Mouse (Mus musculus) heart, postnatal 0 days (tissue): ENCODE measurements at regions not wholly inside any gene's neighbourhood (a gene's known extent, or its start where the extent isn't known, plus 50 kb on each side); places are given as distances from the start of the nearest gene placed in this dataset.
A peak's percentile ranks its signal among the peaks of the same experiment; 100 is the strongest.

ENCODE experiments used
- ATAC-seq: fragments of 200-750 bp; cut with Nextera tagmentation; 2 replicates; pipeline ENCODE4 v1.8.0; 2017; ENCODE audit warnings: low read depth, moderate number of reproducible peaks, moderate library complexity; ENCODE audit not compliant: insufficient read depth
- DNase-seq: peaks from one replicate; pipeline ENCODE4 v3.0.0-alpha.2; 2016; ENCODE audit warnings: low spot score
- H3K27ac ChIP-seq: fragments of 300-500 bp; sonication (generic); 2 replicates; pipeline ENCODE4 v1.5.1; 2014; ENCODE audit warnings: low read depth, mild to moderate bottlenecking
- H3K27me3 ChIP-seq: fragments of 300-500 bp; sonication (generic); 2 replicates; pipeline ENCODE4 v1.6.1; 2014; ENCODE audit warnings: low read length, mixed read lengths; ENCODE audit not compliant: control insufficient read depth, insufficient read depth
- H3K36me3 ChIP-seq: fragments of 300-500 bp; sonication (generic); replicated peaks from 2 replicates; pipeline ENCODE4 v1.6.1; 2014; ENCODE audit warnings: low read length, mixed read lengths; ENCODE audit not compliant: control insufficient read depth, insufficient read depth
- H3K4me1 ChIP-seq: fragments of 300-500 bp; sonication (generic); 2 replicates; pipeline ENCODE4 v1.6.1; 2014; ENCODE audit warnings: antibody characterized with exemption; ENCODE audit not compliant: control insufficient read depth, insufficient read depth
- H3K4me2 ChIP-seq: fragments of 300-500 bp; sonication (generic); 2 replicates; pipeline ENCODE4 v1.6.1; 2014; ENCODE audit warnings: low read depth, mild to moderate bottlenecking, low read length, moderate library complexity
- H3K4me3 ChIP-seq: fragments of 300-500 bp; sonication (generic); 2 replicates; pipeline ENCODE4 v1.5.1; 2014; ENCODE audit warnings: low read depth, low read length
- H3K9ac ChIP-seq: fragments of 300-500 bp; sonication (generic); replicated peaks from 2 replicates; pipeline ENCODE4 v1.6.1; 2014; ENCODE audit warnings: low read depth, low read length, mixed read lengths
- H3K9me3 ChIP-seq: fragments of 300-500 bp; sonication (generic); replicated peaks from 2 replicates; pipeline ENCODE4 v1.6.1; 2016; ENCODE audit warnings: low read length; ENCODE audit not compliant: control insufficient read depth
- CTCF ChIP-seq: IDR thresholded peaks from 2 replicates; pipeline ENCODE4 v1.5.1; 2016; ENCODE audit warnings: antibody characterized with exemption, control low read depth, low read depth
- EP300 ChIP-seq: IDR thresholded peaks from 2 replicates; pipeline ENCODE4 v1.6.1; 2016; ENCODE audit warnings: antibody characterized with exemption, low read depth
- WGBS: fragments of 180-500 bp; shearing (Covaris S2); extraction: QIAGEN DNeasy Blood & Tissue Kit; methylation state at CpG from one replicate; pipeline ENCODE4 v1.1.7; 2014; 5-methylcytosine and 5-hydroxymethylcytosine counted together

- Histone ChIP-seq H3K27me3 (peaks cover 4% of the 10 kb centered on the region; the same call in 1 of the 2 replicates), H3K4me2 (peak overlapping the region; percentile 77), H3K27ac (peak overlapping the region; percentile 43; the same call in 1 of the 2 replicates), H3K4me3 (peak overlapping the region; percentile 49), H3K9ac (peak overlapping the region; percentile 34), H3K9me3 (no peaks in the 10 kb centered on the region), H3K4me1 (no peaks in the 10 kb centered on the region), H3K36me3 (no peaks in the 10 kb centered on the region)
- WGBS: 2% methylated on average over 34 of the region's 34 CpGs
- ATAC-seq (0 out of 2 replicates have a peak, but pooled peaks have one; percentile 24), DNase-seq (no peak)
- TF ChIP-seq EP300 (no peak), CTCF (no peak)
These were observed 300.7 kb downstream of the Vrk1 start for GRCm38 (mm10) chr12:106310585-106311319.

GRCm38 (mm10) chr12:106311320-106311825 lies 301.3 kb downstream of the Vrk1 start:
- Histone ChIP-seq H3K4me2 (peak overlapping the region; percentile 77), H3K9me3 (no peaks in the 10 kb centered on the region), H3K27ac (peak overlapping the region; percentile 51; the same call in 1 of the 2 replicates), H3K4me3 (peak overlapping the region; percentile 49), H3K36me3 (no peaks in the 10 kb centered on the region), H3K9ac (no peak overlapping the region), H3K27me3 (peaks cover 4% of the 10 kb centered on the region; the same call in 1 of the 2 replicates), H3K4me1 (no peaks in the 10 kb centered on the region)
- TF ChIP-seq CTCF: no peak
- no peak for TF ChIP-seq EP300
- WGBS: 51% methylated on average over 7 of the region's 7 CpGs
- ATAC-seq (no peak), DNase-seq (no peak)

- TF ChIP-seq CTCF (no peak), EP300 (no peak)
- Histone ChIP-seq H3K9me3 (no peaks in the 10 kb centered on the region), H3K4me2 (no peak overlapping the region; the same call in 1 of the 2 replicates), H3K27me3 (peaks cover 4% of the 10 kb centered on the region; the same call in 1 of the 2 replicates), H3K36me3 (no peaks in the 10 kb centered on the region), H3K4me1 (no peaks in the 10 kb centered on the region), H3K4me3 (no peak overlapping the region), H3K27ac (peak overlapping the region; percentile 51; the same call in 1 of the 2 replicates), H3K9ac (no peak overlapping the region)
- no peak for DNase-seq
- WGBS: 88% methylated on average over 17 of the region's 17 CpGs
- ATAC-seq: no peak
These were observed 302.0 kb downstream of the Vrk1 start for GRCm38 (mm10) chr12:106311831-106312600.

GRCm38 (mm10) chr12:106317738-106318137 lies 307.7 kb downstream of the Vrk1 start:
- Histone ChIP-seq H3K27ac (no peak overlapping the region), H3K36me3 (no peaks in the 10 kb centered on the region), H3K9ac (no peak overlapping the region), H3K4me3 (no peak overlapping the region), H3K27me3 (no peaks in the 10 kb centered on the region), H3K4me1 (no peaks in the 10 kb centered on the region), H3K4me2 (no peak overlapping the region), H3K9me3 (no peaks in the 10 kb centered on the region)
- 88% methylated on average over 16 of the region's 16 CpGs for WGBS
- TF ChIP-seq EP300 (no peak), CTCF (no peak)
- no peak for DNase-seq
- ATAC-seq: no peak

GRCm38 (mm10) chr12:106321511-106321910 lies 311.5 kb downstream of the Vrk1 start:
- H3K4me3 ChIP-seq: no peak overlapping the region
- no peaks in the 10 kb centered on the region for H3K4me1 ChIP-seq
- H3K27ac ChIP-seq: no peak overlapping the region
- H3K4me2 ChIP-seq: no peak overlapping the region
- no peaks in the 10 kb centered on the region for H3K36me3 ChIP-seq
- DNase-seq (no peak), ATAC-seq (no peak)
- no peak for TF ChIP-seq EP300
- no peak for TF ChIP-seq CTCF
- H3K27me3 ChIP-seq: no peaks in the 10 kb centered on the region
- H3K9ac ChIP-seq: no peak overlapping the region
- WGBS: 72% methylated on average over 7 of the region's 7 CpGs
- no peaks in the 10 kb centered on the region for H3K9me3 ChIP-seq
